Comparison of ENCODE assay signal across 8 mouse cellular contexts in the genomic region with DNA sequence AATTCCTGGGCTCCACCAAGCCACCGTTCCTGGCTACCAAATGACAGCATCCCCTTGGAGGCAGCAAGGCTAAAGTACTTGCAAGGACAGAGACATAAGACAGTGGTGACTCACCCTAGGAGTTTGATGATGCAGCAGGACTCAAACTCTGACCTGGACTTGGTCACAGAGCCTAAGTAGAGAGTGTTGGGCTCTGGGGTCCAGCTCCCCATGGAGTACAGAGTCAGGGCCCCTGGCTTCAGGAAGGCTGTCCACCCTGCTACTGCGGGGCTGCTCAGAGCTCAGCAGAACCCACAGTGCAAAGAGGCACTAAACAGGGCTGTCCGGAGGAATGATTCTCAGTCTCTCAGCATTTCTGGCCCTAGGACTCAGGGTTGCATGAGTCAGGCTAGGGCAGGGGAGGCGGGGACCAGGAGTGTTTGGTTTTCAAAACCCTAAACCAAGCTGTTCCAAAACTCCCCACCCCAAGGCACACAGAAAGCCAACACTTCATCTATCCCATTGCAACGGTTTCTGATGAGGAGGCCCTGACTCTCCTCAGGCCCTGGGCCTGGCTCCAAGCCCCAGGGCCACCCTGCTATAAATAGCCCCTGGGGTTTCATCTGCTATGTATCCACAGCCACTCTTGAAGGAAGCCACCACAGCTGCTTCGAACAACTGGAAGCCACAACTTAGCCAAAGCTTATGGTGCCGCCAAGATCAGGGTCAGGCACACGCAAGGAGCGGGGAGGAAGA.
DNase-seq lines count a peak whose midpoint lies in the region; ATAC-seq and TF ChIP-seq lines count a peak whose summit lies in the region.

No protein-coding gene starts in this region.

- H3K4me3 ChIP-seq in liver, adult 2 months (ENCODE audit: insufficient read depth, low read depth, low read length): no peak overlapping the region
- no peak overlapping the region for H3K4me3 ChIP-seq in liver, embryonic 11.5 days (ENCODE audit: low read depth, low read length)
- H3K4me3 ChIP-seq in kidney, adult 2 months (ENCODE audit: insufficient read depth, low read depth, low read length): no peak overlapping the region
- no peak overlapping the region for H3K4me3 ChIP-seq in forebrain, embryonic 15.5 days

- peaks cover 8% of the 10 kb centered on the region; the same call in 1 of the 2 replicates for H3K79me2 ChIP-seq in liver, adult 2 months (ENCODE audit: control insufficient read depth, insufficient read depth, low read length)

- no peaks in the 10 kb centered on the region for H3K27me3 ChIP-seq in liver, adult 2 months (ENCODE audit: control insufficient read depth, insufficient read depth, low read length)
- H3K27me3 ChIP-seq in liver, embryonic 11.5 days (replicated peaks; ENCODE audit: control insufficient read depth, insufficient read depth, low read length): no peaks in the 10 kb centered on the region
- H3K27me3 ChIP-seq in kidney, adult 2 months (replicated peaks; ENCODE audit: control insufficient read depth, insufficient read depth, low read length): no peaks in the 10 kb centered on the region
- H3K27me3 ChIP-seq in forebrain, embryonic 15.5 days: no peaks in the 10 kb centered on the region

- DNase-seq in liver, adult 2 months (ENCODE audit: extremely low read depth, low read depth, low spot score): peak; percentile 54
- no peak for DNase-seq in liver, embryonic 11.5 days (ENCODE audit: low spot score)
- DNase-seq in gastrocnemius, postnatal 10 days: peak; percentile 45
- peak; percentile 70 for DNase-seq in kidney, adult 2 months
- DNase-seq in lung, postnatal 25 days (ENCODE audit: low spot score): peak; percentile 88
- no peak for DNase-seq in cerebellum, adult 9-11 months
- no peak for DNase-seq in retina, embryonic 14.5 days (ENCODE audit: low spot score)

- 49% methylated on average over 9 of the region's 9 CpGs for WGBS in liver, adult 2 months
- 66% methylated on average over 9 of the region's 9 CpGs for WGBS in liver, embryonic 11.5 days
- 25% methylated on average over 9 of the region's 9 CpGs for WGBS in kidney, adult 2 months
- 72% methylated on average over 9 of the region's 9 CpGs for WGBS in forebrain, embryonic 15.5 days

- H3K9ac ChIP-seq in liver, adult 2 months (ENCODE audit: low read depth, low read length): 0 out of 2 replicates have a peak overlapping the region, but pooled peaks have one; percentile 4
- no peak overlapping the region for H3K9ac ChIP-seq in liver, embryonic 11.5 days (ENCODE audit: low read depth, low read length)
- H3K9ac ChIP-seq in forebrain, embryonic 15.5 days (replicated peaks): no peak overlapping the region

- TF ChIP-seq CTCF in liver, adult 2 months (IDR thresholded peaks at IDR 0.05; ENCODE audit: low read depth, low read length): no peak
- TF ChIP-seq CTCF in kidney, adult 2 months (conservative IDR thresholded peaks at IDR 0.05; ENCODE audit: insufficient read depth, insufficient read length, low read depth, low read length): no peak

- H3K4me2 ChIP-seq in liver, embryonic 11.5 days: no peak overlapping the region
- H3K4me2 ChIP-seq in forebrain, embryonic 15.5 days (replicated peaks): no peak overlapping the region

- TF ChIP-seq POLR2A in liver, adult 2 months (IDR thresholded peaks at IDR 0.05; ENCODE audit: extremely low read depth, insufficient read depth, low read length): no peak
- TF ChIP-seq POLR2A in kidney, adult 2 months (IDR thresholded peaks at IDR 0.05; ENCODE audit: low read depth, low read length): no peak

- peak overlapping the region; percentile 50 for H3K27ac ChIP-seq in liver, adult 2 months (replicated peaks; ENCODE audit: insufficient read depth, low read depth, low read length)
- H3K27ac ChIP-seq in liver, embryonic 11.5 days (ENCODE audit: low read depth, low read length): no peak overlapping the region
- peak overlapping the region; percentile 84 for H3K27ac ChIP-seq in kidney, adult 2 months (ENCODE audit: insufficient read depth, low read depth, low read length)
- no peak overlapping the region for H3K27ac ChIP-seq in forebrain, embryonic 15.5 days (replicated peaks)

- peaks cover 46% of the 10 kb centered on the region; the same call in 1 of the 2 replicates for H3K36me3 ChIP-seq in liver, adult 2 months (ENCODE audit: control insufficient read depth, insufficient read depth, low read length)
- peaks cover 2% of the 10 kb centered on the region; the same call in 1 of the 2 replicates for H3K36me3 ChIP-seq in liver, embryonic 11.5 days (ENCODE audit: control insufficient read depth, insufficient read depth, low read length)
- peaks cover 30% of the 10 kb centered on the region for H3K36me3 ChIP-seq in kidney, adult 2 months (ENCODE audit: control insufficient read depth, insufficient read depth, low read length)
- no peaks in the 10 kb centered on the region for H3K36me3 ChIP-seq in forebrain, embryonic 15.5 days

- no peak for ATAC-seq in liver, embryonic 11.5 days (replicated peaks; ENCODE audit: low FRiP score)
- no peak for ATAC-seq in forebrain, embryonic 15.5 days (replicated peaks)

- peaks cover 22% of the 10 kb centered on the region for H3K4me1 ChIP-seq in liver, adult 2 months (ENCODE audit: control insufficient read depth, insufficient read depth, low read length)
- H3K4me1 ChIP-seq in liver, embryonic 11.5 days (replicated peaks; ENCODE audit: control insufficient read depth, insufficient read depth, low read length): peaks cover 38% of the 10 kb centered on the region
- peaks cover 76% of the 10 kb centered on the region for H3K4me1 ChIP-seq in kidney, adult 2 months (ENCODE audit: control insufficient read depth, insufficient read depth, low read length)
- H3K4me1 ChIP-seq in forebrain, embryonic 15.5 days: no peaks in the 10 kb centered on the region

- no peaks in the 10 kb centered on the region for H3K9me3 ChIP-seq in liver, embryonic 11.5 days (ENCODE audit: control insufficient read depth, low read length)
- H3K9me3 ChIP-seq in forebrain, embryonic 15.5 days: no peaks in the 10 kb centered on the region

Comparison
In these comparisons a context has a peak if more than half of its experiments do, and no peak if none do; other contexts are left out.
1. DNase-seq: peak in liver, adult 2 months (single experiment), gastrocnemius, postnatal 10 days (single experiment), kidney, adult 2 months (single experiment) and lung, postnatal 25 days (single experiment); none in liver, embryonic 11.5 days (single experiment), cerebellum, adult 9-11 months (single experiment) and retina, embryonic 14.5 days (single experiment).
2. H3K27ac ChIP-seq: peak in liver, adult 2 months (single experiment) and kidney, adult 2 months (single experiment); none in liver, embryonic 11.5 days (single experiment) and forebrain, embryonic 15.5 days (single experiment).